Mouse (Mus musculus) lung, postnatal 36 days (tissue): ENCODE results near the gene Rnd1.

ENCODE experiments used
- DNase-seq: peaks from one replicate; pipeline ENCODE4 v3.0.0; 2022; ENCODE audit warnings: mixed read lengths

Rnd1 gene

GRCm38 (mm10) chr15:98636517-98636916, 40.7 kb downstream of the Rnd1 start:
- DNase-seq = no peak

GRCm38 (mm10) chr15:98635291-98635841, 41.9 kb downstream of the Rnd1 start:
- no peak for DNase-seq

- peak; percentile 86 for DNase-seq
Measured at GRCm38 (mm10) chr15:98634541-98635081, 42.6 kb downstream of the Rnd1 start.

GRCm38 (mm10) chr15:98633822-98634470, 43.3 kb downstream of the Rnd1 start:
- no peak for DNase-seq

GRCm38 (mm10) chr15:98632921-98633320, 44.3 kb downstream of the Rnd1 start:
- no peak for DNase-seq

- DNase-seq = peak; percentile 78
Measured at GRCm38 (mm10) chr15:98632107-98632744, 45.0 kb downstream of the Rnd1 start.

- DNase-seq = peak; percentile 70
Measured at GRCm38 (mm10) chr15:98631493-98631892, 45.8 kb downstream of the Rnd1 start.

GRCm38 (mm10) chr15:98630540-98630939, 46.7 kb downstream of the Rnd1 start, which contains the start of gene Cacnb3:
Gene Cacnb3 (plus strand): TSS chr15:98630840.
- no peak for DNase-seq

- DNase-seq = no peak
Measured at GRCm38 (mm10) chr15:98629464-98629863, 47.8 kb downstream of the Rnd1 start.

- DNase-seq = peak; percentile 10
Measured at GRCm38 (mm10) chr15:98628589-98629254, 48.5 kb downstream of the Rnd1 start.

GRCm38 (mm10) chr15:98626487-98627212, 50.6 kb downstream of the Rnd1 start:
- no peak for DNase-seq

GRCm38 (mm10) chr15:98626078-98626477, 51.2 kb downstream of the Rnd1 start:
- DNase-seq = peak; percentile 9

- DNase-seq = no peak
Measured at GRCm38 (mm10) chr15:98623361-98623821, 53.9 kb downstream of the Rnd1 start.

- no peak for DNase-seq
Measured at GRCm38 (mm10) chr15:98622721-98623120, 54.5 kb downstream of the Rnd1 start.

- no peak for DNase-seq
Measured at GRCm38 (mm10) chr15:98622199-98622598, 55.1 kb downstream of the Rnd1 start.

GRCm38 (mm10) chr15:98617176-98617537, 60.1 kb downstream of the Rnd1 start:
- DNase-seq = peak; percentile 82

GRCm38 (mm10) chr15:98616362-98617175, 60.7 kb downstream of the Rnd1 start:
- no peak for DNase-seq

GRCm38 (mm10) chr15:98615751-98616150, 61.5 kb downstream of the Rnd1 start:
- DNase-seq = no peak

- DNase-seq = no peak
Measured at GRCm38 (mm10) chr15:98614971-98615370, 62.3 kb downstream of the Rnd1 start.

- DNase-seq = no peak
Measured at GRCm38 (mm10) chr15:98614551-98614950, 62.7 kb downstream of the Rnd1 start.
